Mouse (Mus musculus) liver, embryonic 14 days (tissue): ENCODE results near the gene Cdc42se1. TPM values are rescaled to one million over a fixed set of nuclear protein-coding genes. Genes with fewer than 3 reads are reported as not detected.

Experiments used
- polyA plus RNA-seq: library from polyadenylated mRNA; depleted of rRNA; stranded (reverse); fragments of >200 nt; gene quantifications from 2 replicates; pipeline ENCODE4 v1.2.3, GENCODE M21; 2012; rRNA removed

The Cdc42se1 gene
- 21.9 and 27.2 TPM in 2 replicates for polyA plus RNA-seq

DNA sequence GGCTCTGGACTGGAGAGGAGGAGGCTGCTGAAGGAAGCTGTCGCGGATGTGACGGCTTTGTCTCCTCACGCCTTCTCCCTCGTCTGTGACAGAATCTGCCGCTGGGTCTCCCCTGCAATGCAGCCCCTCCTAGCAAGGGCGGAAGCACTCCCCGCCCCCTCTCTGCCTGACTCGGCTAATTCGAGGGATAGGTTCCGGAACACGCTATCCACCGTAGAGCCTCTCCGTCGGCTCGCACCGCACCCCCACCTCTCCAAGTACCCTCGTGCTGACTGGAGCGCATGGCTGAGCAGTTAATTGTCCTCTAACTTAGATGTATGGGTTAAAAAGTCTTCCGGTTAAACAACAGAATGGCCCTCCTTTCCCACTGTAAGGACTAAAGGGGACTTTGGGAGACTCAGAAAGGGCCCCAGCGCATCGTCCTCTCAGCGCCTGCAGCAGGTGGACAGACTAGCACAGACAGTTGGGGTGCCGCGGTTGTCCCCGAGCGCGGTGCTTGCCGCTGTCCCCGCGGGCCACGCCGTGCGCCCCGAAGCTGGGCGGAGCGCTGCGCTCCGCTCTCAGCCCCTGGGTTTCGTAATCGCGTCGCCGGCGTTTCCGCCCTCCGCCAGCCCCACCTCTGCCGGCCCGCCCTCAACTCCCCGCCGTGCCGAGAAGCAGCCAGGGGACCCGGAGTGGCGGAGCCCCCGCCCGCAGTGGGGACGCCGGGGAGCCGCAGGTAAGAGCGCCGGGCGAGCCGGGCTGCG is at the start of gene Cdc42se1:
TSS of gene Cdc42se1 (plus strand) at position 585 of the 746 bp plus-strand sequence.

DNA sequence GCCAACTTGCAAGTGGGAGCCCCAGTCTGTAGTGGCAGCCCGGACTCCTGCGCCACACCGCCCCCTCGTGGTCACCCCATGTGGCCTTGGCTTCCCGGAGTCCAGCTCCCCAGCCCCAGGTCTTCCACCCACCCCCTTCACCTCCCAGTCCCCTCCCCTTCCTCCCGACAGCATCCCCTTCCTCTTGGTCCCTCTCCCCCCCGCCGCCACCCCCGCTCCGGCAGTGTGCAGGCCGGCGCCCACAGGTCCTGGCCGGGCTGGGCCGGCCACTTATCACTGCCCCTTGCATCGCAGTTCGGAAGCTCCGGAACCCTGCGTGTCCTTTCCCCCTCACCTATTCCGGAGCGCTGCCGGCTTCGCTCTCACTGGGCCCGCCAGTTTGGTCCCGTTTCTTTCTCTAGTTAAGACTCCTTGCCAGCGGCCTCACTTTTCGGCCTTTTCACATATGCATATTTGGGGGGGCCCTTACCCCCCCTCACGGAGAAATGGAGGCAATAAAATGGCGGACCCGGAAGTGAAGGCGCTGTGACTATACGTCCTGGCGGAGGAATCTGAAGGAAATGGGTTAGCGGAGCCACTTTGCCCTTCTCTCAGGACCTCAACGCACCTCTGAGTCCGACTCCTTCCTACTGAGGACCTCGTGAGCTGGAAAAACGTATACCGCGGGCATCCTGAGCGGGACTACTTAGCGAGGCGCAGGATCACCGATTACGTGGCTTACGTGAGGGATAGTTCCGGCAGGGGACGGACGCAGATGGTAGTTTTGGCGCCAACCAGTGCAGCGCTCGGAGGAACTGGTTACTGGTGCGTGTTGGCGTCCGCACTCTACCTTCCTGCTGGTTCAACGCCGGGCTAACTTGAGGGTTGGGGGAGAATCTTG is 11.0 kb upstream of the Cdc42se1 start, which contains the start of gene Gabpb2:
TSS of gene Gabpb2 (minus strand) at position 662 of the 880 bp plus-strand sequence.

DNA sequence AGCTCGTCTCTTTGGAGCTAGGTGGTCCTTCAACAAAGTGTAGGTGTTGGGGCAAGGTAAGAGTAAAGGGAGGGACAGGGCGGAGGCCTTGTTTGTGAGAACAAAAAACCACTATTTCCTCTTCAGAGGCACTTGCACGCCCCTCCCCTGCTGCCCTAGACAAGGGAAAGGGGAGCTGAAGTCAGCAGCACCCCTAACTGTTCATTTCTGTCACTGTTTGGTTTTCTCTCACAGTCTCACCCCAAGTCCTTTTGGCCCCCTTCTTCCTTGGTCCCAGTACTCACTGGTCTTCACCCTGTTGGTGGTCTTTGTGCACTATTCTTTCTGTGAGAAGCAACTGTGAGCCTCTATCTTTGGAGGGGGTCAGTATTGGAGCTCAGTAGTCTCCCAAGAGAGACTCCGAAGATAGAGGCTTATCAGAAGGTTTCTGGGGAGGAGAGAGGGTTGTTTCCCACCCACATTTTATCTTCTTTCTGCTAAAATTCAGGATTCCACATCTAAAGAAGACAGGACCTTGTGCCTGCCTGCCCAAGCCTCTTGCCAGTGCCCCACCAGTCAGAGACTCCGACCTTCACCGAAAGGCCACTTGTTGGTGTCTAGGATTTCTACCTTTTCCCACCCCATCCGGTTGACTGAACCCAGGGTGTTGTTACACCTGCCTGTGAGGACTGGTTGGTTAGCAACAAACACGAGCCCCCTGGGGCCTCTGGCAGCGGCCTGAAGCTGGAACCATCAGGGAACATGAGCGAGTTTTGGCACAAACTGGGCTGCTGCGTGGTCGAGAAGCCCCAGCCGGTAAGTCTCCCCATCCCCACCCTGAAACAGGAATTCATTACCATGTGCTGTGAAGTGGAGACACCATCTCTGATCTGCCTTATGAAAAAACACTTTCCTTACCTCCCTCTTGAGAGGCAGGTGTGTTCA is 3.0 kb downstream of the Cdc42se1 start, which contains the start of gene Mllt11:
TSS of gene Mllt11 (minus strand) at position 874 of the 924 bp plus-strand sequence.

DNA sequence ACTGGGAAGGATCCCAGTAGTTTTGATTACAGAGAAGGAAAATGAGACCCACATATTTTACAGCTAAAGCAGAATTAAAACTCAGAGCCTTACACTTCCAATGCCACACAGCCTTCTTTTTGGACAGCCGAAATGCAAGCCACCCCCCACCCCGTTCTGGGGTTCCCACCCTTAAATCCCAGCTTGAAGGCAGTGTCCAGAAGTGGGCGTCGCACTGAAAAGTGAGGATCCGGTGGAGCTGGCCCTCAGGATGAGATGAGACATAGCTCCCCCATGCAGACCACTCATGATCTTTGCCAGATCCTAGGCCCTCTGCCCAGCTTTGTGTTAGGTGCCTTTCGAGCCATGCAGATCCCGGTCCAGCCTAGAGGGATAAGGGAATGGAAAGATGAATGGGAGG is 13.0 kb downstream of the Cdc42se1 start, which contains the start of gene Gm128:
TSS of gene Gm128 (minus strand) at position 101 of the 400 bp plus-strand sequence.

DNA sequence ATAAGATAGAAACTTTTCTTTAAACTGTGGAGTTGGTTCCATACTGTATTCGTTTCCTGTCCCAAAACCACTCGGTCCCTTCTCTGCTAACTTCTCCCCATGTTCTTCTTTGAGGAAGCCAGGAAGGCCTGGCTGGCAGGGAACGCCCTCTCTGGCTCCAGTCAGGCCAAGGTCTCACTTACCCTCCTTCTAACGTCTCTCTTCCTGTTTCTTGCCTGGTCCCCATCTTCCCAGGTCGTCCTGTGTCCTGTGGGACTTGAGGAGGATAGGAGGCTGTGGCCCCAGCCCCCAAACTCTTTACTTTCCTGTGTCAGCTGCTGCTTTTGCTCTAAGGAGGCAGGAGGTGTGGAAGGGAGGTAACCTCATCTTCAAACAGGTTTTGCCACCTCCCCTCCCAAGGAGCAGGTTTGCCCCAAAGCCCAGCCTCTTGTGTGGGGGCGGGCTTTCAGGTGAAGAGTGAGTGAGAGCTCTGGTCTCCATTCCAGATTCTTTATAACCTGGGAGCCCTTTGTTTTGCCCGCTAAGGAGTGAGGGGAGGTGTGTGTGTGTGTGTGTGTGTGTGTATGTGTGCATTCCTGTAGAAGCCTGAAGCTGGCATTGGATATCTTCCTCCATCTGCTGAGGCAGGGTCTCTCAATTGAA is 22.4 kb downstream of the Cdc42se1 start, which contains the start of gene Bnipl:
TSS of gene Bnipl (minus strand) at position 411 of the 642 bp plus-strand sequence.

DNA sequence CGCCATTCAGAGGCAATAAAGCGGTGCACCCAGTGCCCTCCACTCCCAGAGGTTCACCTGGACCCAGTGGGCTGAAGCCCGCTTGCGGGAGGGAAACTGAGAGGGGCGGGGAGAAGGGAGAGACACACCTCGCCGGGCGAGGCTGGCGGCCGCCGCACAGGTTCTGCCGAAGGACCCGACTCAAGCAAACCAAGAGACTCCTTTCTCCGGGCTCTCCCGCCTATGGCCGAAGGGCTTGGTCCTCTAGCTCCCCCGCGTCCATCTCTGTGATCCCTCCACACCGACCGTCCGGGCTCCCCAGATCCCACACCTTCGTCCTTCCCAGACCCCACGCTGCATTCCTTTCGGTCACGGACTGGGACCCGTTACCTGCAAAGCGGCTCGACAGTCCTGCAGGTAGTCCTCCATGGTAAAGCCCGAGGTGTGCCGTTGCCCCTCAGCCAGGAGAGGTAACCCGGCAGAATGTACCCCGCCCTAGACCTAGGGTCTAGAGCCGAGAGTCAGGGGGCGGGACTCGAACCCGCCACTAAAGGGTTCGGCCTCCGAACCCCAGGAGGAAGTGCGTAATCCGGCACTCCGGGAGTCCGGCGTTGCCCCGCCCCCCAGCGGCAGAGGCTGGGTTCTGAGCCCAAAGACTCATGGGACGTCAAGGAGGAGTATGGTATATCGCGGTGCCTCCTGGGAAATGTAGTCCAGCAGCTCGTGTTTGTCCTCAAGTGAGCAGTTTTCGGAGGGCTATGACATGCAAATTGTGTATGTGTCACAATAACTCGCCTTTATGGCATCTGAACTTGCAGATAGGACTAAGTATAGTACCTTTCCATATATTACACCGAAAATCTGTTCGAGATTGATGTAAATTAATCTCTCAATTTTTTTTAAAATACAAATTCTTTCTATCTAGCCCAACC is 52.9 kb downstream of the Cdc42se1 start, which contains the start of the genes Mindy1 and Prune1:
TSS of gene Mindy1 (plus strand) at position 130 of the 911 bp plus-strand sequence.
TSS of gene Prune1 (minus strand) at position 861 of the 911 bp plus-strand sequence.

Other genes starting within 250 kb of the Cdc42se1 start
- gene Zfp687, start 213.3 kb upstream of the Cdc42se1 start, polyA plus RNA-seq, result 5.0 and 6.0 TPM in 2 replicates
- gene Psmd4, start 186.1 kb upstream of the Cdc42se1 start, polyA plus RNA-seq, result 147 and 154 TPM in 2 replicates
- gene Pip5k1a, start 121.8 kb upstream of the Cdc42se1 start, polyA plus RNA-seq, result 8.0 and 10.4 TPM in 2 replicates
- 23.3 and 25.4 TPM in 2 replicates for gene Vps72, start 117.7 kb upstream of the Cdc42se1 start, polyA plus RNA-seq
- gene Tmod4, start 104.3 kb upstream of the Cdc42se1 start, polyA plus RNA-seq, result 0.37 and 0.59 TPM in 2 replicates
- 34.6 and 35.5 TPM in 2 replicates for gene Scnm1, start 94.7 kb upstream of the Cdc42se1 start, polyA plus RNA-seq
- 3.8 and 4.2 TPM in 2 replicates for gene Lysmd1, start 94.6 kb upstream of the Cdc42se1 start, polyA plus RNA-seq
- 3.4 and 5.8 TPM in 2 replicates for gene Tnfaip8l2, start 86.4 kb upstream of the Cdc42se1 start, polyA plus RNA-seq
- gene Sema6c, start 68.3 kb upstream of the Cdc42se1 start, polyA plus RNA-seq, result 0.59 and 0.94 TPM in 2 replicates
- 15.3 and 17.6 TPM in 2 replicates for gene Gabpb2, start 10.8 kb upstream of the Cdc42se1 start, polyA plus RNA-seq
- gene Mllt11, start 3.4 kb downstream of the Cdc42se1 start, polyA plus RNA-seq, result 2.8 TPM in 2 replicates
- 0.07 and 0.14 TPM in 2 replicates for gene Gm128, start 12.9 kb downstream of the Cdc42se1 start, polyA plus RNA-seq
- gene Bnipl, start 22.5 kb downstream of the Cdc42se1 start, polyA plus RNA-seq, result 0.03 and 0.16 TPM in 2 replicates
- gene Mindy1, start 52.6 kb downstream of the Cdc42se1 start, polyA plus RNA-seq, result 11.8 and 13.5 TPM in 2 replicates
- gene Prune1, start 53.3 kb downstream of the Cdc42se1 start, polyA plus RNA-seq, result 7.4 and 8.4 TPM in 2 replicates
- 2.3 and 2.8 TPM in 2 replicates for gene Anxa9, start 78.4 kb downstream of the Cdc42se1 start, polyA plus RNA-seq
- 52.5 and 69.2 TPM in 2 replicates for gene Cers2, start 86.1 kb downstream of the Cdc42se1 start, polyA plus RNA-seq
- gene Setdb1, start 128.5 kb downstream of the Cdc42se1 start, polyA plus RNA-seq, result 13.1 and 15.8 TPM in 2 replicates
- gene 4930558C23Rik, start 174.1 kb downstream of the Cdc42se1 start, polyA plus RNA-seq, result not detected in 2 replicates
- 10.5 and 13.0 TPM in 2 replicates for gene Arnt, start 205.7 kb downstream of the Cdc42se1 start, polyA plus RNA-seq